Mouse (Mus musculus) forebrain, embryonic 12.5 days (tissue): Measurements from ENCODE around the gene Pdgfb. TPM values are rescaled to one million over a fixed set of nuclear protein-coding genes. Genes with fewer than 3 reads are reported as not detected.

Experiments
- ATAC-seq: fragments of 200-750 bp; cut with Nextera tagmentation; 2 replicates; pipeline ENCODE4 v1.8.0; 2017; ENCODE audit warnings: moderate TSS enrichment; ENCODE audit not compliant: low FRiP score
- H3K27ac ChIP-seq: fragments of 300-500 bp; sonication (generic); 2 replicates; pipeline ENCODE4 v1.5.1; 2016; ENCODE audit warnings: mild to moderate bottlenecking
- H3K27me3 ChIP-seq: fragments of 300-500 bp; sonication (generic); 2 replicates; pipeline ENCODE4 v1.6.1; 2016; ENCODE audit warnings: mild to moderate bottlenecking
- H3K36me3 ChIP-seq: fragments of 300-500 bp; sonication (generic); replicated peaks from 2 replicates; pipeline ENCODE4 v1.6.1; 2016; ENCODE audit warnings: mild to moderate bottlenecking
- H3K4me1 ChIP-seq: fragments of 300-500 bp; sonication (generic); 2 replicates; pipeline ENCODE4 v1.6.1; 2016
- H3K4me2 ChIP-seq: fragments of 300-500 bp; sonication (generic); 2 replicates; pipeline ENCODE4 v1.6.1; 2016; ENCODE audit warnings: mild to moderate bottlenecking, moderate library complexity
- H3K4me3 ChIP-seq: fragments of 300-500 bp; sonication (generic); replicated peaks from 2 replicates; pipeline ENCODE4 v1.5.1; 2016; ENCODE audit warnings: mild to moderate bottlenecking
- H3K9ac ChIP-seq: fragments of 300-500 bp; sonication (generic); 2 replicates; pipeline ENCODE4 v1.6.1; 2016; ENCODE audit warnings: mild to moderate bottlenecking
- H3K9me3 ChIP-seq: fragments of 300-500 bp; sonication (generic); 2 replicates; pipeline ENCODE4 v1.6.1; 2016
- WGBS: fragments of 180-500 bp; shearing (Covaris S2); methylation state at CpG from one replicate; pipeline ENCODE4 v1.1.7; 2016; 5-methylcytosine and 5-hydroxymethylcytosine counted together
- polyA plus RNA-seq: library from polyadenylated mRNA; unstranded; fragments of >200 nt; fragmentation: Nextera tagmentation; extraction: Ambion mirVana; gene quantifications from 2 replicates; pipeline ENCODE4 v1.2.1, GENCODE M21; 2016

Gene Pdgfb
- polyA plus RNA-seq, 1 experiment from 2014 or later = 2.3 TPM

DNA sequence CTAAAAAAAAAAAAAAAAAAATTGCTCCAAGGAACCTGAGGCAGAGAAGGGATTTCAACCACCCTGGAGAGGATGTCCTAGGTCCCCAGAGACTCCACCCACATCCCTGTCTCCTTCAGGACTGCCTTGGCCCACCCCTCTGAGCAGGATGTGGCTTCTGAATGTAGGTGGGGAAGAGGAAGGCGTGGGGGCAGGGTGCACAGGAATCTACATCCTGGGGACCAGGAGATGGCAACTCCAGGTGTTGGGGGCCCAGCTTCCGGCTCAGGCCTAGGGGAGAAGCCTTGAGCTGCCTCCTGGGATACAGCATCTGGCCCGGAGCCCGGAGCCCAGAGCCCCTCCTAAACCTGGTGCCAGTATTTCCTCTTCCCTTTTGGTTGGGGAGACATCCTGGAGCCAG, 35.3 kb upstream of the Pdgfb start:
- H3K4me2 ChIP-seq = no peak overlapping the region
- H3K4me3 ChIP-seq = no peak overlapping the region
- H3K9me3 ChIP-seq = peaks cover 7% of the 10 kb centered on the region; the same call in 1 of the 2 replicates
- no peaks in the 10 kb centered on the region for H3K36me3 ChIP-seq
- 79% methylated on average over 4 of the region's 4 CpGs for WGBS
- no peak overlapping the region for H3K27ac ChIP-seq
- H3K27me3 ChIP-seq = no peaks in the 10 kb centered on the region
- H3K9ac ChIP-seq = no peak overlapping the region
- ATAC-seq = no peak
- H3K4me1 ChIP-seq = peaks cover under 1% of the 10 kb centered on the region; the same call in 1 of the 2 replicates

GRCm38 (mm10) chr15:80047973-80048372, 33.2 kb upstream of the Pdgfb start:
- ATAC-seq = no peak
- no peak overlapping the region for H3K27ac ChIP-seq
- no peak overlapping the region for H3K4me3 ChIP-seq
- H3K4me1 ChIP-seq = no peaks in the 10 kb centered on the region
- H3K27me3 ChIP-seq = no peaks in the 10 kb centered on the region
- peaks cover 7% of the 10 kb centered on the region; the same call in 1 of the 2 replicates for H3K9me3 ChIP-seq
- H3K4me2 ChIP-seq = no peak overlapping the region
- no peaks in the 10 kb centered on the region for H3K36me3 ChIP-seq
- WGBS = 76% methylated on average over 5 of the region's 5 CpGs
- no peak overlapping the region for H3K9ac ChIP-seq

- WGBS = 85% methylated on average over 2 of the region's 2 CpGs
- H3K27ac ChIP-seq = no peak overlapping the region
- H3K4me2 ChIP-seq = no peak overlapping the region
- H3K4me3 ChIP-seq = no peak overlapping the region
- ATAC-seq = no peak
- H3K9me3 ChIP-seq = peaks cover 7% of the 10 kb centered on the region; the same call in 1 of the 2 replicates
- no peaks in the 10 kb centered on the region for H3K4me1 ChIP-seq
- H3K27me3 ChIP-seq = no peaks in the 10 kb centered on the region
- H3K36me3 ChIP-seq = no peaks in the 10 kb centered on the region
- no peak overlapping the region for H3K9ac ChIP-seq
These were observed 32.5 kb upstream of the Pdgfb start for GRCm38 (mm10) chr15:80047242-80047641.

DNA sequence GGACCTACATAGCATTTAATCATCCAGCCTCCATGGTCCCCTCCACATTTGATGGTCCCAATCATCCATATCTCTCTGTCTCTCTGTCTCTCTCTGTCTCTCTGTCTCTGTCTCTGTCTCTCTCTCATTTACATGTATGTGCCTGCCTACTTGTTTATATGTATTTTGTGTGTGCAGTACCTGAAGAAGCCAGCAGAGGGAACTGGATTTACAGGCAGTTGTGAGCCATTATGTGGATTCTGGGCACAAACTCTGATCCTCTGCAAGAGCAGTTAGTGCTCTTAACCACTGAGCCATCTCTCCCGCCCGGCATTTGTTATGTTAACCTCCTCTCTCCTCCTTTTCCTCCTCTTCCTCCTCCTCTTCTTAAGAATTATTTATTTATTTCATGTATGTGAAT, 31.0 kb upstream of the Pdgfb start:
- H3K9ac ChIP-seq = no peak overlapping the region
- H3K4me2 ChIP-seq = no peak overlapping the region
- H3K27ac ChIP-seq = no peak overlapping the region
- peaks cover 7% of the 10 kb centered on the region; the same call in 1 of the 2 replicates for H3K9me3 ChIP-seq
- H3K4me3 ChIP-seq = no peak overlapping the region
- H3K27me3 ChIP-seq = no peaks in the 10 kb centered on the region
- 86% methylated on average over 2 of the region's 2 CpGs for WGBS
- H3K36me3 ChIP-seq = no peaks in the 10 kb centered on the region
- ATAC-seq = no peak
- H3K4me1 ChIP-seq = no peaks in the 10 kb centered on the region

GRCm38 (mm10) chr15:80044249-80044648, 29.5 kb upstream of the Pdgfb start:
- H3K36me3 ChIP-seq = no peaks in the 10 kb centered on the region
- H3K4me3 ChIP-seq = no peak overlapping the region
- H3K4me2 ChIP-seq = no peak overlapping the region
- no peaks in the 10 kb centered on the region for H3K27me3 ChIP-seq
- no peak overlapping the region for H3K27ac ChIP-seq
- no peak for ATAC-seq
- WGBS = 94% methylated on average over 10 of the region's 10 CpGs
- peaks cover 7% of the 10 kb centered on the region; the same call in 1 of the 2 replicates for H3K9me3 ChIP-seq
- no peak overlapping the region for H3K9ac ChIP-seq
- H3K4me1 ChIP-seq = no peaks in the 10 kb centered on the region

DNA sequence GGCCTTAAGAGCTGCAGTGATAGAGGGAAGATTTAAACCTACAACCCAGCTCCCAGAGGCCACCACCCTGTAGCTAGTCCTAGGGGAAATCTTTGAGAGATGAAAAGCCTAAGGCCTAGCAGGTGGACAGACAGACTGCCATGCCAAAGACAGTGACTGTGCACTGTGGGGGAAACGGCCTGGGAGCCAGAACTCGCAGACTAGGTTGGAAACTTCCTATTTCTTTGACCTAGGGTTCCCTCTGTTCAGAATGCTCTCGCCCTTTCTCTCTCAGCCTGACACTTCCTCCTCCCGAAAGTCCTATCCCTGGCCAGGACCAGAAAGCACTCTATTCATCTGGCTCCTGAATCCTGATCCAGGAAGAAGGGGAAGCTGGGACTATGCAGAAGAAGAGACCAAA, 27.4 kb upstream of the Pdgfb start:
- Histone ChIP-seq H3K36me3 (no peaks in the 10 kb centered on the region), H3K9ac (no peak overlapping the region), H3K27ac (no peak overlapping the region), H3K27me3 (no peaks in the 10 kb centered on the region), H3K4me3 (no peak overlapping the region), H3K9me3 (peaks cover 7% of the 10 kb centered on the region; the same call in 1 of the 2 replicates), H3K4me1 (no peaks in the 10 kb centered on the region), H3K4me2 (no peak overlapping the region)
- WGBS = 83% methylated on average over 4 of the region's 4 CpGs
- no peak for ATAC-seq

DNA sequence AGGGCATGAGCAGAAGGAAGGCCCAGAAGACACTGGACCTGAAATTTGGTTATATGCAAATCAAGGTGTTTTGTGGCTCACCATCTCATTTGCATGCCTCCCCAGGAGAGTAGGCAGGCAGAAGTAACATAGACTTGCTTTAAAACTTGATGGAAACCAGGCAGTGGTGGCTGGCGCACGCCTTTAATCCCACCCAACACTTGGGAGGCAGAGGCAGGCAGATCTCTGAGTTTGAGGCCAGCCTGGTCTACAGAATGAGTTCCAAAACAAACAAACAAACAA, 23.3 kb upstream of the Pdgfb start:
- WGBS = 96% methylated on average over 2 of the region's 2 CpGs
- H3K27ac ChIP-seq = no peak overlapping the region
- H3K27me3 ChIP-seq = no peaks in the 10 kb centered on the region
- no peak overlapping the region for H3K4me2 ChIP-seq
- H3K36me3 ChIP-seq = no peaks in the 10 kb centered on the region
- H3K9ac ChIP-seq = no peak overlapping the region
- no peak overlapping the region for H3K4me3 ChIP-seq
- H3K4me1 ChIP-seq = no peaks in the 10 kb centered on the region
- no peak for ATAC-seq
- no peaks in the 10 kb centered on the region for H3K9me3 ChIP-seq

- Histone ChIP-seq H3K4me3 (no peak overlapping the region), H3K9ac (no peak overlapping the region), H3K4me2 (no peak overlapping the region), H3K4me1 (no peaks in the 10 kb centered on the region), H3K9me3 (no peaks in the 10 kb centered on the region), H3K36me3 (no peaks in the 10 kb centered on the region), H3K27ac (no peak overlapping the region), H3K27me3 (no peaks in the 10 kb centered on the region)
- ATAC-seq = no peak
- WGBS = 82% methylated on average over 11 of the region's 11 CpGs
These were observed 22.7 kb upstream of the Pdgfb start for GRCm38 (mm10) chr15:80037255-80038109.

DNA sequence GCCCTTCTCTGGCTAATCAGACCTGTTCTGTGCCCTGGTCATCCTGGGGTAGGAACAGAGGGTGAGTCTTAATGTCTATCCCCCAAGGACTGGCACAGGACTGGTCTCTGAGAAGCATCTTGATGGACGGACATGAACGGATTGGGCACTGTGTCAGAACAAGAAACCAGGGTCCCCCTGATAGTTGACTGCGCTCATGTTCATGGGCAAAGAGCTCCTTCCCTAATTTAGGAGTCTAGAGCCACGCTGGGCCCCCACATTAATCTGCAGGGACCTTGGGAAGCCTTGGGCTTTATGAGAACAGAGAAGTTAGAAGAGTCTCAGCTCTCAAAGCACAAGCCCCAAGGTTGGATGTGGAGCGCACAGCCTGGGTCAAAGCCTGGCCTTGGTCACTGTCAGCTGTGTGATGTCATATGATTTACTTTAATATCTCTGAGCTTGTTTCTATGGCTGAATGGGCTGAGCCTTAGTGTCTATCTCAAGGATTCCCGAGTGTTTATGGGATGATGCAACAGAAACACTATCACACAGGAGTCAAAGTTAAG, 20.6 kb upstream of the Pdgfb start:
- Histone ChIP-seq H3K4me2 (no peak overlapping the region), H3K27ac (no peak overlapping the region), H3K36me3 (no peaks in the 10 kb centered on the region), H3K27me3 (no peaks in the 10 kb centered on the region), H3K9me3 (peaks cover 3% of the 10 kb centered on the region; the same call in 1 of the 2 replicates), H3K9ac (no peak overlapping the region), H3K4me3 (no peak overlapping the region), H3K4me1 (no peaks in the 10 kb centered on the region)
- no peak for ATAC-seq
- 83% methylated on average over 6 of the region's 6 CpGs for WGBS

GRCm38 (mm10) chr15:80034913-80035312, 20.1 kb upstream of the Pdgfb start:
- no peak overlapping the region for H3K27ac ChIP-seq
- no peaks in the 10 kb centered on the region for H3K4me1 ChIP-seq
- H3K36me3 ChIP-seq = no peaks in the 10 kb centered on the region
- no peaks in the 10 kb centered on the region for H3K27me3 ChIP-seq
- H3K9ac ChIP-seq = no peak overlapping the region
- no peak for ATAC-seq
- no peak overlapping the region for H3K4me2 ChIP-seq
- H3K9me3 ChIP-seq = peaks cover 3% of the 10 kb centered on the region; the same call in 1 of the 2 replicates
- H3K4me3 ChIP-seq = no peak overlapping the region

- no peak for ATAC-seq
- Histone ChIP-seq H3K4me1 (no peaks in the 10 kb centered on the region), H3K4me2 (no peak overlapping the region), H3K9me3 (peaks cover 3% of the 10 kb centered on the region; the same call in 1 of the 2 replicates), H3K27me3 (no peaks in the 10 kb centered on the region), H3K4me3 (no peak overlapping the region), H3K36me3 (no peaks in the 10 kb centered on the region), H3K9ac (no peak overlapping the region), H3K27ac (no peak overlapping the region)
- whole genome bisulfite sequencing = 79% methylated on average over 7 of the region's 7 CpGs
These were observed 19.6 kb upstream of the Pdgfb start for GRCm38 (mm10) chr15:80034366-80034765.

DNA sequence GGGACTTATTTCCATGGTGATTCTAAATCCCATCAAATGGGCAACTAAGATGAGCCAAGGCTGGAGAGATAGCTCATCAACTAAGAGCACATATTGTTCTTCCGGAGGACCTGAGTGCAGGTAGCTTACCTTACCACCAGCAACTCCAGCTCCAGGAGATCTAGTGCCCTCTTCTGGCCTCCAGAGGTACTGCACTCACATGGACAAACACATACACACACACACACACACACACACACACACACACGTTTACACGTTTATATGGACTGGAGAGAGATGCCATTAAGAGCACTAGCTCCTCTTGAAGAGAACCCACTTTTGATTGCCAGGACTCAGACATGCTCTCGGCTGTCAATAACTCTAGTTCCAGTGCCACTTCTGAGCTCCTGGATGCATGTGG, 16.4 kb upstream of the Pdgfb start:
- no peaks in the 10 kb centered on the region for H3K27me3 ChIP-seq
- no peak overlapping the region for H3K4me2 ChIP-seq
- no peaks in the 10 kb centered on the region for H3K36me3 ChIP-seq
- WGBS = 85% methylated on average over 4 of the region's 4 CpGs
- H3K9me3 ChIP-seq = peaks cover 3% of the 10 kb centered on the region; the same call in 1 of the 2 replicates
- ATAC-seq = no peak
- H3K4me3 ChIP-seq = no peak overlapping the region
- no peaks in the 10 kb centered on the region for H3K4me1 ChIP-seq
- no peak overlapping the region for H3K27ac ChIP-seq
- H3K9ac ChIP-seq = no peak overlapping the region

DNA sequence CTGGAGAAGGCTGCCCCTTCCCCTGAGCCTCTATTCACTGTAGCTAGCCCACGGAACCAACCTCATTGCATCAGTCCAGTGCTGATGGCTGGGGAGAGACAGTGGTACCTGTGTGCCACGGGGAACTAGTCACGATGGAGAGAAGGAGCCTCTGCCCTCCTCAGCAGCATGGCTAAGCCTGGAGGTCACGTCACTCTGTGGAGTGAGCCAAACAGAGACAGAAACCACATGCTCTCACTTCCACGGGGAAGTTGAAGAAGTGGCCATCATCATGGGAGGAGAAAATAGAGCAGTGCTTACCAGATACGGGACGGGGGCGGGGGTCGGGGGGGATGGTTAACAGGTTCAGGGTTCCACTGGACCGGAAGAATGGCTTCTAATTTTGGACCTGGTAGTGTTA, 15.6 kb upstream of the Pdgfb start:
- H3K36me3 ChIP-seq = no peaks in the 10 kb centered on the region

More for the DNA sequence above, 15.6 kb upstream of the Pdgfb start:
- Histone ChIP-seq H3K4me3 (no peak overlapping the region), H3K9me3 (peaks cover 3% of the 10 kb centered on the region; the same call in 1 of the 2 replicates), H3K9ac (no peak overlapping the region), H3K4me1 (peaks cover 5% of the 10 kb centered on the region; the same call in 1 of the 2 replicates), H3K27ac (no peak overlapping the region), H3K4me2 (no peak overlapping the region), H3K27me3 (no peaks in the 10 kb centered on the region)
- no peak for ATAC-seq
- WGBS = 89% methylated on average over 10 of the region's 10 CpGs
